Mouse (Mus musculus) bone marrow, adult 2 months (tissue): Measurements from ENCODE around the gene Gm49510.

ENCODE experiments used
- CTCF ChIP-seq: fragments of 200-500 bp; IDR thresholded peaks from 2 replicates; pipeline ENCODE4 v1.5.1; 2011; ENCODE audit warnings: low read length, control low read depth; ENCODE audit not compliant: control insufficient read depth, insufficient read depth
- POLR2A ChIP-seq: fragments of 200-500 bp; IDR thresholded peaks from 2 replicates; pipeline ENCODE4 v1.6.1; 2011; ENCODE audit warnings: low read depth, mild to moderate bottlenecking, control low read depth, low read length, borderline replicate concordance; ENCODE audit not compliant: control insufficient read depth

GRCm38 (mm10) chr15:78868398-78868797 is 31.1 kb upstream of the Gm49510 start:
- TF ChIP-seq CTCF: no peak
- TF ChIP-seq POLR2A: no peak
